Mouse (Mus musculus) testis, postnatal 14 days (tissue): ENCODE measurements around the gene Dcun1d4.

Experiments used
- DNase-seq: peaks from one replicate; pipeline ENCODE4 v3.0.0; 2021; ENCODE audit warnings: low spot score

Dcun1d4 gene

DNA sequence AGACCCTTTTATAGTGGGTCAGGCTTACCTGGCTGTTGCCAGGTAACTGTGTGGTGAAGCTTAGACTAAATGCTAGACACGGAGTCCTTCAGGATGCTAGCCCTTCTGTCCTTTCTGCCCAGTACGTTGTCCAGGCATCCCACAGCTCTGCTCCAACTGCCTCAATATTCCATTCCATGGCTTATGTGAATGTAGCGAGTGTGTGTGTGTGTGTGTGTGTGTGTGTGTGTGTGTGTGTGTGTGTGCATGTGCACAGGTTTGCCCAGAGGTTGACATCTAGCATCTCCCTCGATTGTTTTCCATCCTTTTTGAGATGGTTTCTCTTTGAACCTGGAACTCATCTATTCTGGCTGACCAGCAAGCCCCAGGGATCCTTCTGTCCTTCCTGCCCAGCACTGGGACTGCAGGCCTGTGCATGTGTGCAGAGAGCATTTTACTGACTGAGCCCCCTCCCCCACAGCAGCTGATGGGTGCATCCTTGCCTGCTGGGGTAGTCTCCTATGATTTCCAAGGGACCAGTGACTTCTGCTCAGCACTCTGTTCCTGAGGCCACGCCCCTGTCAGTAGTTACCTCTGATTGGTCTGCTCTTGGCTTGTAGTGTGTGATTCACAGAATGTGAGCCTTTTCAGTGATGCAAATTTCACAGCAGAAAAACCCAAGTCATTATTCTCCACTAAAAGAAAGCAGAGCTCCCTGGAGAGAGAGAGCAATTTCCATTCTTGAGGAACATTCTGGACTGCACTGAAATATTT is 118.3 kb downstream of the Dcun1d4 start:
- no peak for DNase-seq

GRCm38 (mm10) chr5:73599991-73600390 is 119.2 kb downstream of the Dcun1d4 start:
- DNase-seq = no peak

DNA sequence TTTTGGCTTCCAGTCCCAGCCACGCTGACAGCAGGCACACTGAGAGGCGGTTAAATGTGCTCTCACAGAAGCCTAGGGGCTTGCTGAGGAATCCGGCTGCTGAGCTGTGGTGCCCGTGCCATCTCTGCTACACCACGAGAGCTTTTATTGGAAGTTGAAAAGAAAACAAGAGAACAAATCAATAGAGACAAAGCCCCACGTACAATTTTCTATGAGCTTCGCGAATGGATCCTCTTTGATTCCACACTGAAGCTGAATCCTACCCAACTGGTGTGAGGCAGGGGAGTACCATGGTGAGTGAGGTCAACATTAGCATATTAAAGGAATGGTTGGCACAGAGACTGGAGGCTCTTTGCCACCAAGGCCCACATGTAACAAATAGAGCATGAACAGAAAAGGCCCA is 120.6 kb downstream of the Dcun1d4 start:
- DNase-seq = no peak

- DNase-seq = no peak
These were observed 122.1 kb downstream of the Dcun1d4 start for GRCm38 (mm10) chr5:73602865-73603264.

DNA sequence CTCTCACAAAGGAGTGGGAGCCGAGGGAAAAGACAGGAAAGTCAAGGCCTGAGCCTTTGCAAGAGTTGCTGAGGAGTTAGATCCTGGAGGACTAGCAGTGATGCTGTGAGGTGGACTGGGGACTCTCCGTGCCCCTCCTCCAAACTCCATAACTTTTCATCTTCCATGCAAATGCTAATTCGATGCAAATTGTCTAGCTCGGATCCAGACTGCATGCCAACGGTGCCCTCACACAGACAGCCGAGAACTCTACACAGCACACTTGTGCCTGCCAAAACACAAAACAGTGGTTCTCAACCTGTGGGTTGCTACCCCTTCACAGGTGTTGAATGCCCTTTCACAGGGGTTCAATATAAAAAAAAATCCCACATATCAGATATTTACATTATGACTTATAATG is 123.7 kb downstream of the Dcun1d4 start:
- no peak for DNase-seq

DNA sequence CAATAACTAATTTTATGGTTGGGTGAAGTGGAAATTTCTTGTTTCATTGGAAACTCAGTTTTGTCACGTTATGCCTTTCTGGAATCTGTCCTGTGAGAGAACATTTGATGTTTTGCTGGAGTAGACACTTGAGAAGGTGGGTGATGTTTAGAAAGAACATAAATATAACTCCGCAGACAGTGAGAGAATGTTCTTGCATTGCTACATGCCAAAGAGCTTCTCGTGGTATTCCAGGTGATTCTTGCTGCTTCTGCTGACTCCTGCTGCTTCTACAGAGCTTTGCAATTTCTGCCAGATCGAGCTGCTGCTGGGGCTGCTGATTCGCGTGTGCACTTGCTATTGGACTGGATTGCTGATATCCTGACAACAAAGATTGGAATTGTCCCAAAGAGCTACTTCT is 124.2 kb downstream of the Dcun1d4 start:
- no peak for DNase-seq
